Mouse (Mus musculus): Measurements from ENCODE around the gene Pxn.

GRCm38 (mm10) chr5:115470766-115471531, 35.5 kb upstream of the Pxn start:
- no peak for TF ChIP-seq MYOD1 (IDR thresholded peaks at IDR 0.05; ENCODE audit: control insufficient read depth, insufficient read length, low read depth)
- TF ChIP-seq CTCF (IDR thresholded peaks at IDR 0.05; ENCODE audit: control insufficient read depth, insufficient read depth, insufficient read length), result peak; percentile 39
- TF ChIP-seq USF1 (IDR thresholded peaks at IDR 0.05; ENCODE audit: low read depth), result no peak
- TF ChIP-seq MYOG (IDR thresholded peaks at IDR 0.05; ENCODE audit: control insufficient read depth, extremely low read depth, insufficient read length), result no peak
- TF ChIP-seq MAX (IDR thresholded peaks at IDR 0.05), result no peak
- no peak for TF ChIP-seq FOSL1 (IDR thresholded peaks at IDR 0.05; ENCODE audit: insufficient read depth, low read length, poor library complexity, severe bottlenecking)
- TF ChIP-seq CEBPB (IDR thresholded peaks at IDR 0.05; ENCODE audit: low read depth), result no peak
